Mouse (Mus musculus): ENCODE measurements at regions not wholly inside any gene's neighbourhood (a gene's known extent, or its start where the extent isn't known, plus 50 kb on each side); places are given as distances from the start of the nearest gene placed in this dataset.
A peak's percentile ranks its signal among the peaks of the same experiment; 100 is the strongest.

- no peak overlapping the region for H3K4me2 ChIP-seq (ENCODE audit: low read length)
- no peaks in the 10 kb centered on the region for H3K27me3 ChIP-seq (ENCODE audit: control insufficient read depth, insufficient read depth, low read depth, low read length)
- H3K27ac ChIP-seq (ENCODE audit: low read length), result no peak overlapping the region
- ATAC-seq, result no peak
- no peaks in the 10 kb centered on the region for H3K9me3 ChIP-seq (replicated peaks; ENCODE audit: control insufficient read depth, low read length, poor library complexity, severe bottlenecking)
- 87% methylated on average over 3 of the region's 3 CpGs for WGBS
- H3K4me3 ChIP-seq (ENCODE audit: low read depth, low read length), result no peak overlapping the region
- H3K36me3 ChIP-seq (ENCODE audit: control insufficient read depth, insufficient read depth, low read length), result no peaks in the 10 kb centered on the region
- H3K9ac ChIP-seq (ENCODE audit: low read depth, low read length), result no peak overlapping the region
- no peaks in the 10 kb centered on the region for H3K4me1 ChIP-seq (ENCODE audit: control insufficient read depth, insufficient read depth, low read length)
These were observed 202.7 kb upstream of the Glra1 start for GRCm38 (mm10) chr11:55810685-55811084.

- 14% methylated on average over 8 of the region's 8 CpGs for WGBS
- 0 out of 2 replicates have a peak overlapping the region, but pooled peaks have one; percentile 16 for H3K4me2 ChIP-seq (ENCODE audit: low read length)
- no peak overlapping the region; the same call in 1 of the 2 replicates for H3K27ac ChIP-seq (ENCODE audit: low read length)
- H3K4me3 ChIP-seq (ENCODE audit: low read depth, low read length), result no peak overlapping the region
- peak; percentile 48; the same call in 1 of the 2 replicates for ATAC-seq
- H3K9ac ChIP-seq (ENCODE audit: low read depth, low read length), result no peak overlapping the region
- no peaks in the 10 kb centered on the region for H3K36me3 ChIP-seq (ENCODE audit: control insufficient read depth, insufficient read depth, low read length)
- H3K27me3 ChIP-seq (ENCODE audit: control insufficient read depth, insufficient read depth, low read depth, low read length), result no peaks in the 10 kb centered on the region
- peaks cover 6% of the 10 kb centered on the region; the same call in 1 of the 2 replicates for H3K4me1 ChIP-seq (ENCODE audit: control insufficient read depth, insufficient read depth, low read length)
- H3K9me3 ChIP-seq (replicated peaks; ENCODE audit: control insufficient read depth, low read length, poor library complexity, severe bottlenecking), result no peaks in the 10 kb centered on the region
These were observed 183.3 kb upstream of the Glra1 start for GRCm38 (mm10) chr11:55791195-55791865.

- ATAC-seq, result no peak
- no peaks in the 10 kb centered on the region for H3K36me3 ChIP-seq (ENCODE audit: control insufficient read depth, insufficient read depth, low read length)
- H3K4me2 ChIP-seq (ENCODE audit: low read length), result no peak overlapping the region
- WGBS, result 85% methylated on average over 3 of the region's 3 CpGs
- H3K4me3 ChIP-seq (ENCODE audit: low read depth, low read length), result no peak overlapping the region
- no peak overlapping the region for H3K9ac ChIP-seq (ENCODE audit: low read depth, low read length)
- H3K9me3 ChIP-seq (replicated peaks; ENCODE audit: control insufficient read depth, low read length, poor library complexity, severe bottlenecking), result no peaks in the 10 kb centered on the region
- H3K27ac ChIP-seq (ENCODE audit: low read length), result no peak overlapping the region
- no peaks in the 10 kb centered on the region for H3K27me3 ChIP-seq (ENCODE audit: control insufficient read depth, insufficient read depth, low read depth, low read length)
- peaks cover 6% of the 10 kb centered on the region; the same call in 1 of the 2 replicates for H3K4me1 ChIP-seq (ENCODE audit: control insufficient read depth, insufficient read depth, low read length)
These were observed 181.6 kb upstream of the Glra1 start for GRCm38 (mm10) chr11:55789638-55790037.

- Histone ChIP-seq H3K9ac (ENCODE audit: low read depth, low read length) (no peak overlapping the region), H3K4me2 (ENCODE audit: low read length) (no peak overlapping the region), H3K9me3 (replicated peaks; ENCODE audit: control insufficient read depth, low read length, poor library complexity, severe bottlenecking) (no peaks in the 10 kb centered on the region), H3K36me3 (ENCODE audit: control insufficient read depth, insufficient read depth, low read length) (no peaks in the 10 kb centered on the region), H3K27ac (ENCODE audit: low read length) (no peak overlapping the region), H3K27me3 (ENCODE audit: control insufficient read depth, insufficient read depth, low read depth, low read length) (no peaks in the 10 kb centered on the region), H3K4me1 (ENCODE audit: control insufficient read depth, insufficient read depth, low read length) (no peaks in the 10 kb centered on the region), H3K4me3 (ENCODE audit: low read depth, low read length) (no peak overlapping the region)
- 74% methylated on average over 3 of the region's 3 CpGs for WGBS
- no peak for ATAC-seq
These were observed 173.0 kb upstream of the Glra1 start for GRCm38 (mm10) chr11:55781044-55781443.

- no peak overlapping the region for H3K4me3 ChIP-seq (ENCODE audit: low read depth, low read length)
- WGBS, result 67% methylated on average over 2 of the region's 2 CpGs
- H3K9me3 ChIP-seq (replicated peaks; ENCODE audit: control insufficient read depth, low read length, poor library complexity, severe bottlenecking), result no peaks in the 10 kb centered on the region
These were observed 172.0 kb upstream of the Glra1 start for GRCm38 (mm10) chr11:55780011-55780410.

GRCm38 (mm10) chr11:55773283-55773682 lies 165.3 kb upstream of the Glra1 start:
- no peak for ATAC-seq
- Histone ChIP-seq H3K27ac (ENCODE audit: low read length) (no peak overlapping the region), H3K9me3 (replicated peaks; ENCODE audit: control insufficient read depth, low read length, poor library complexity, severe bottlenecking) (no peaks in the 10 kb centered on the region), H3K4me1 (ENCODE audit: control insufficient read depth, insufficient read depth, low read length) (no peaks in the 10 kb centered on the region), H3K27me3 (ENCODE audit: control insufficient read depth, insufficient read depth, low read depth, low read length) (no peaks in the 10 kb centered on the region), H3K4me3 (ENCODE audit: low read depth, low read length) (no peak overlapping the region), H3K9ac (ENCODE audit: low read depth, low read length) (no peak overlapping the region), H3K36me3 (ENCODE audit: control insufficient read depth, insufficient read depth, low read length) (no peaks in the 10 kb centered on the region), H3K4me2 (ENCODE audit: low read length) (no peak overlapping the region)
- WGBS, result 77% methylated on average over 1 of the region's 1 CpGs

More at GRCm38 (mm10) chr11:55780011-55780410, 172.0 kb upstream of the Glra1 start:
- no peak overlapping the region for H3K27ac ChIP-seq (ENCODE audit: low read length)
- no peak overlapping the region for H3K9ac ChIP-seq (ENCODE audit: low read depth, low read length)
- H3K4me1 ChIP-seq (ENCODE audit: control insufficient read depth, insufficient read depth, low read length), result no peaks in the 10 kb centered on the region
- no peaks in the 10 kb centered on the region for H3K27me3 ChIP-seq (ENCODE audit: control insufficient read depth, insufficient read depth, low read depth, low read length)
- no peak overlapping the region for H3K4me2 ChIP-seq (ENCODE audit: low read length)
- H3K36me3 ChIP-seq (ENCODE audit: control insufficient read depth, insufficient read depth, low read length), result no peaks in the 10 kb centered on the region
- ATAC-seq, result no peak

GRCm38 (mm10) chr11:55772538-55772937 lies 164.5 kb upstream of the Glra1 start:
- no peak overlapping the region for H3K27ac ChIP-seq (ENCODE audit: low read length)
- no peak overlapping the region for H3K4me3 ChIP-seq (ENCODE audit: low read depth, low read length)
- no peak overlapping the region for H3K9ac ChIP-seq (ENCODE audit: low read depth, low read length)
- no peaks in the 10 kb centered on the region for H3K9me3 ChIP-seq (replicated peaks; ENCODE audit: control insufficient read depth, low read length, poor library complexity, severe bottlenecking)
- H3K27me3 ChIP-seq (ENCODE audit: control insufficient read depth, insufficient read depth, low read depth, low read length), result no peaks in the 10 kb centered on the region
- H3K4me1 ChIP-seq (ENCODE audit: control insufficient read depth, insufficient read depth, low read length), result no peaks in the 10 kb centered on the region
- no peaks in the 10 kb centered on the region for H3K36me3 ChIP-seq (ENCODE audit: control insufficient read depth, insufficient read depth, low read length)
- H3K4me2 ChIP-seq (ENCODE audit: low read length), result no peak overlapping the region
- no peak for ATAC-seq
- 65% methylated on average over 5 of the region's 5 CpGs for WGBS

- ATAC-seq, result no peak
- no peak overlapping the region for H3K4me2 ChIP-seq (ENCODE audit: low read length)
- no peak overlapping the region for H3K27ac ChIP-seq (ENCODE audit: low read length)
- no peaks in the 10 kb centered on the region for H3K36me3 ChIP-seq (ENCODE audit: control insufficient read depth, insufficient read depth, low read length)
- no peak overlapping the region for H3K9ac ChIP-seq (ENCODE audit: low read depth, low read length)
- no peaks in the 10 kb centered on the region for H3K27me3 ChIP-seq (ENCODE audit: control insufficient read depth, insufficient read depth, low read depth, low read length)
- H3K4me3 ChIP-seq (ENCODE audit: low read depth, low read length), result no peak overlapping the region
- WGBS, result 68% methylated on average over 13 of the region's 13 CpGs
- H3K4me1 ChIP-seq (ENCODE audit: control insufficient read depth, insufficient read depth, low read length), result no peaks in the 10 kb centered on the region
- no peaks in the 10 kb centered on the region for H3K9me3 ChIP-seq (replicated peaks; ENCODE audit: control insufficient read depth, low read length, poor library complexity, severe bottlenecking)
These were observed 164.1 kb upstream of the Glra1 start for GRCm38 (mm10) chr11:55772107-55772506.

- H3K9ac ChIP-seq (ENCODE audit: low read depth, low read length), result no peak overlapping the region
- H3K36me3 ChIP-seq (ENCODE audit: control insufficient read depth, insufficient read depth, low read length), result no peaks in the 10 kb centered on the region
- WGBS, result 91% methylated on average over 1 of the region's 1 CpGs
- H3K4me1 ChIP-seq (ENCODE audit: control insufficient read depth, insufficient read depth, low read length), result no peaks in the 10 kb centered on the region
- no peaks in the 10 kb centered on the region for H3K27me3 ChIP-seq (ENCODE audit: control insufficient read depth, insufficient read depth, low read depth, low read length)
- H3K27ac ChIP-seq (ENCODE audit: low read length), result no peak overlapping the region
- H3K9me3 ChIP-seq (replicated peaks; ENCODE audit: control insufficient read depth, low read length, poor library complexity, severe bottlenecking), result no peaks in the 10 kb centered on the region
- ATAC-seq, result no peak
- H3K4me2 ChIP-seq (ENCODE audit: low read length), result no peak overlapping the region
- no peak overlapping the region for H3K4me3 ChIP-seq (ENCODE audit: low read depth, low read length)
These were observed 156.8 kb upstream of the Glra1 start for GRCm38 (mm10) chr11:55764846-55765245.
